Mouse (Mus musculus) hindbrain, embryonic 13.5 days (tissue): ENCODE data around the gene Slc7a5. TPM values are rescaled to one million over a fixed set of nuclear protein-coding genes. Genes with fewer than 3 reads are reported as not detected.

Source experiments
- ATAC-seq: fragments of 200-750 bp; cut with Nextera tagmentation; 2 replicates; pipeline ENCODE4 v1.8.0; 2017; ENCODE audit warnings: moderate TSS enrichment; ENCODE audit not compliant: low FRiP score
- H3K27ac ChIP-seq: fragments of 300-500 bp; sonication (generic); 2 replicates; pipeline ENCODE4 v1.5.1; 2015; ENCODE audit warnings: inconsistent platforms, mild to moderate bottlenecking, moderate library complexity
- H3K27me3 ChIP-seq: fragments of 300-500 bp; sonication (generic); 2 replicates; pipeline ENCODE4 v1.6.1; 2015; ENCODE audit warnings: mild to moderate bottlenecking, inconsistent platforms
- H3K36me3 ChIP-seq: fragments of 300-500 bp; sonication (generic); 2 replicates; pipeline ENCODE4 v1.6.1; 2015; ENCODE audit warnings: mild to moderate bottlenecking, inconsistent platforms
- H3K4me1 ChIP-seq: fragments of 300-500 bp; sonication (generic); replicated peaks from 2 replicates; pipeline ENCODE4 v1.6.1; 2015; ENCODE audit warnings: inconsistent platforms
- H3K4me2 ChIP-seq: fragments of 300-500 bp; sonication (generic); 2 replicates; pipeline ENCODE4 v1.6.1; 2015; ENCODE audit warnings: inconsistent platforms, mild to moderate bottlenecking, moderate library complexity
- H3K4me3 ChIP-seq: fragments of 300-500 bp; sonication (generic); 2 replicates; pipeline ENCODE4 v1.5.1; 2015; ENCODE audit warnings: mild to moderate bottlenecking, inconsistent platforms
- H3K9ac ChIP-seq: fragments of 300-500 bp; sonication (generic); 2 replicates; pipeline ENCODE4 v1.6.1; 2015; ENCODE audit warnings: mild to moderate bottlenecking, inconsistent platforms
- H3K9me3 ChIP-seq: fragments of 300-500 bp; sonication (generic); 2 replicates; pipeline ENCODE4 v1.6.1; 2016; ENCODE audit warnings: inconsistent platforms
- WGBS: fragments of 180-500 bp; shearing (Covaris S2); methylation state at CpG from one replicate; pipeline ENCODE4 v1.1.7; 2015; 5-methylcytosine and 5-hydroxymethylcytosine counted together
- polyA plus RNA-seq: library from polyadenylated mRNA; unstranded; fragments of >200 nt; fragmentation: Nextera tagmentation; extraction: Ambion mirVana; gene quantifications from 2 replicates; pipeline ENCODE4 v1.2.1, GENCODE M21; 2015

Gene Slc7a5
- polyA plus RNA-seq, 1 experiment from 2014 or later: 37.9 TPM

GRCm38 (mm10) chr8:121919158-121919557 is 11.7 kb upstream of the Slc7a5 start:
- no peak overlapping the region for H3K9ac ChIP-seq
- no peaks in the 10 kb centered on the region for H3K9me3 ChIP-seq
- ATAC-seq: no peak
- H3K4me2 ChIP-seq: no peak overlapping the region
- no peak overlapping the region for H3K4me3 ChIP-seq
- 68% methylated on average over 4 of the region's 4 CpGs for WGBS
- peaks cover 10% of the 10 kb centered on the region for H3K4me1 ChIP-seq
- 0 out of 2 replicates have a peak, but pooled peaks cover 4% of the 10 kb centered on the region for H3K27me3 ChIP-seq
- H3K27ac ChIP-seq: no peak overlapping the region
- H3K36me3 ChIP-seq: no peaks in the 10 kb centered on the region

DNA sequence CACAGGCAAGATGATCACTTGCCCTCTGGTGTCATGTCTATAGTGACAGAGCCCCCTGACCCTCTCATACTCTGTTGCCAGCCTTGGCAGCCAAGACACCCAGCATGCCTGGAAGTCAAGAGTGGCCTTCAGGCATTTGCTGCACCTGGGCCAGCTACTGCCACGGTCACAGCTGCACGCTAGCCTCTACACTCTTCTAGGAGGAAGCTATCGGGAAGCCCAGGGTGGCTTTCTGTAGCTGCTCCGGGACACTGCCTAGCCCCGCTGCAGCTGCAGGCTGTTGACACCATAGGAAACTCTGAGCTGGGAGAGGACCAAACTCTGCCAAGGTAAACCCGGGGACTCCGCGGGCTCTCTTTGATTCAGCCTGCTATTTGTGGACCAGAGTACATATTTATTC is 5.9 kb upstream of the Slc7a5 start:
- no peaks in the 10 kb centered on the region for H3K4me1 ChIP-seq
- no peak overlapping the region for H3K4me3 ChIP-seq
- no peak overlapping the region for H3K27ac ChIP-seq
- H3K9me3 ChIP-seq: no peaks in the 10 kb centered on the region
- ATAC-seq: no peak
- H3K27me3 ChIP-seq: peaks cover 13% of the 10 kb centered on the region
- H3K9ac ChIP-seq: no peak overlapping the region
- WGBS: 80% methylated on average over 8 of the region's 8 CpGs
- no peaks in the 10 kb centered on the region for H3K36me3 ChIP-seq
- H3K4me2 ChIP-seq: no peak overlapping the region

DNA sequence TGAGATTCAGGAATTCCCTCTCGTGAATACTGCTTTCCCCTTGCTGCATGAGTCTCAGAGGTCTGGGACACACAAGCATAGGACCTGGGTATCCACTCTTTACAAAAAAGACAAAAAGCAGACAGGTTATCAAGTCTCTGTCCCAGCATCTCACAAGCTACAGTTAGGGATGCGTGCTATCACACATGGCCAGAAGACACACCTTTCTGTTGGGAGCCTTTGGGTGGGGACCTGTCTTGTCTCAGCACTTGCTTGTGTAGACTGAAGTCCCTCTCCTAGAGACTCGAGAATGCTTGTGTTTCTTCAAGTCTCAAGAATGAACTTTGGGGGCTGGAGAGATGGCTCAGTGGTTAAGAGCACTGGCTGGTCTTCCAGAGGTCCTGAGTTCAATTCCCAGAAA is 5.3 kb upstream of the Slc7a5 start:
- H3K4me3 ChIP-seq: no peak overlapping the region
- no peaks in the 10 kb centered on the region for H3K36me3 ChIP-seq
- ATAC-seq: no peak
- 71% methylated on average over 3 of the region's 3 CpGs for WGBS
- peaks cover 4% of the 10 kb centered on the region for H3K4me1 ChIP-seq
- peaks cover 13% of the 10 kb centered on the region for H3K27me3 ChIP-seq
- no peak overlapping the region for H3K4me2 ChIP-seq
- H3K9me3 ChIP-seq: no peaks in the 10 kb centered on the region
- H3K27ac ChIP-seq: peak overlapping the region; percentile 44; the same call in 1 of the 2 replicates
- no peak overlapping the region for H3K9ac ChIP-seq

- H3K4me3 ChIP-seq: no peak overlapping the region
- no peak overlapping the region for H3K4me2 ChIP-seq
- peaks cover 13% of the 10 kb centered on the region for H3K27me3 ChIP-seq
- no peaks in the 10 kb centered on the region for H3K36me3 ChIP-seq
- peak overlapping the region; percentile 35; the same call in 1 of the 2 replicates for H3K27ac ChIP-seq
- WGBS: 69% methylated on average over 7 of the region's 7 CpGs
- ATAC-seq: no peak
- peaks cover 5% of the 10 kb centered on the region for H3K4me1 ChIP-seq
- H3K9ac ChIP-seq: peak overlapping the region; percentile 14; the same call in 1 of the 2 replicates
- no peaks in the 10 kb centered on the region for H3K9me3 ChIP-seq
Observed at GRCm38 (mm10) chr8:121911987-121912386, 4.5 kb upstream of the Slc7a5 start.

- ATAC-seq: no peak
- H3K27me3 ChIP-seq: peaks cover 13% of the 10 kb centered on the region
- H3K4me3 ChIP-seq: no peak overlapping the region
- no peaks in the 10 kb centered on the region for H3K36me3 ChIP-seq
- H3K9ac ChIP-seq: peak overlapping the region; percentile 14; the same call in 1 of the 2 replicates
- no peaks in the 10 kb centered on the region for H3K9me3 ChIP-seq
- 92% methylated on average over 6 of the region's 6 CpGs for WGBS
- no peak overlapping the region for H3K4me2 ChIP-seq
- peaks cover 9% of the 10 kb centered on the region for H3K4me1 ChIP-seq
- H3K27ac ChIP-seq: peak overlapping the region; percentile 35
Observed at GRCm38 (mm10) chr8:121911400-121911799, 3.9 kb upstream of the Slc7a5 start.

DNA sequence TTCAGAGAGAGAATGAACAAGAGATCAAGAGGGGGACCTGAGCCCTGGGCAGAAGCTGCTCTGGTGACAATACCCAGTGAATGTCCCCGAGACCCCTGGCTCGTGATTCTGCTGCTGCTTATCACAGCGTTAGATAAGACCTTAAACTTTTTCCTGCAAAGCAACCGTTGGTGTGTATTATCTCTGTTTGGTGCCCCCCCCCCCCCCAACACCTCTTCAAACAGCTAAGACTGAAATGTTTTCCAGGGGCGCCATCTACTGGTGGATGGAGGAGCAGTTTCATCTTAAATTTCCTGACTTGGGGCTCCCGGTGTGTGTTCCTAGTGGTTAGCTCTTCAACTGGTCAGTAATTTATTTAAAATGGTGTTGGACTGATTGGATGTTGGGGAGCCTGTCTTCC is 2.2 kb upstream of the Slc7a5 start:
- H3K4me3 ChIP-seq: no peak overlapping the region
- no peak overlapping the region for H3K27ac ChIP-seq
- H3K27me3 ChIP-seq: peaks cover 15% of the 10 kb centered on the region
- H3K36me3 ChIP-seq: no peaks in the 10 kb centered on the region
- H3K4me1 ChIP-seq: peaks cover 26% of the 10 kb centered on the region
- WGBS: 8% methylated on average over 6 of the region's 6 CpGs
- no peak overlapping the region for H3K4me2 ChIP-seq
- H3K9me3 ChIP-seq: no peaks in the 10 kb centered on the region
- no peak overlapping the region for H3K9ac ChIP-seq
- no peak for ATAC-seq

GRCm38 (mm10) chr8:121909148-121909541 is 1.7 kb upstream of the Slc7a5 start:
- H3K9me3 ChIP-seq: no peaks in the 10 kb centered on the region
- no peak overlapping the region for H3K27ac ChIP-seq
- no peak for ATAC-seq
- no peaks in the 10 kb centered on the region for H3K36me3 ChIP-seq
- H3K27me3 ChIP-seq: peaks cover 15% of the 10 kb centered on the region
- no peak overlapping the region for H3K4me3 ChIP-seq
- no peak overlapping the region for H3K4me2 ChIP-seq
- 73% methylated on average over 8 of the region's 8 CpGs for WGBS
- H3K9ac ChIP-seq: no peak overlapping the region
- peaks cover 32% of the 10 kb centered on the region for H3K4me1 ChIP-seq

- WGBS: 63% methylated on average over 8 of the region's 8 CpGs
- H3K9me3 ChIP-seq: no peaks in the 10 kb centered on the region
- H3K4me2 ChIP-seq: peak overlapping the region; percentile 98; the same call in 1 of the 2 replicates
- H3K9ac ChIP-seq: peak overlapping the region; percentile 82; the same call in 1 of the 2 replicates
- no peak overlapping the region; the same call in 1 of the 2 replicates for H3K27ac ChIP-seq
- H3K36me3 ChIP-seq: no peaks in the 10 kb centered on the region
- no peak for ATAC-seq
- H3K27me3 ChIP-seq: peaks cover 15% of the 10 kb centered on the region
- peaks cover 36% of the 10 kb centered on the region for H3K4me1 ChIP-seq
- peak overlapping the region; percentile 76; the same call in 1 of the 2 replicates for H3K4me3 ChIP-seq
Observed at GRCm38 (mm10) chr8:121908378-121909147, 1.1 kb upstream of the Slc7a5 start.

DNA sequence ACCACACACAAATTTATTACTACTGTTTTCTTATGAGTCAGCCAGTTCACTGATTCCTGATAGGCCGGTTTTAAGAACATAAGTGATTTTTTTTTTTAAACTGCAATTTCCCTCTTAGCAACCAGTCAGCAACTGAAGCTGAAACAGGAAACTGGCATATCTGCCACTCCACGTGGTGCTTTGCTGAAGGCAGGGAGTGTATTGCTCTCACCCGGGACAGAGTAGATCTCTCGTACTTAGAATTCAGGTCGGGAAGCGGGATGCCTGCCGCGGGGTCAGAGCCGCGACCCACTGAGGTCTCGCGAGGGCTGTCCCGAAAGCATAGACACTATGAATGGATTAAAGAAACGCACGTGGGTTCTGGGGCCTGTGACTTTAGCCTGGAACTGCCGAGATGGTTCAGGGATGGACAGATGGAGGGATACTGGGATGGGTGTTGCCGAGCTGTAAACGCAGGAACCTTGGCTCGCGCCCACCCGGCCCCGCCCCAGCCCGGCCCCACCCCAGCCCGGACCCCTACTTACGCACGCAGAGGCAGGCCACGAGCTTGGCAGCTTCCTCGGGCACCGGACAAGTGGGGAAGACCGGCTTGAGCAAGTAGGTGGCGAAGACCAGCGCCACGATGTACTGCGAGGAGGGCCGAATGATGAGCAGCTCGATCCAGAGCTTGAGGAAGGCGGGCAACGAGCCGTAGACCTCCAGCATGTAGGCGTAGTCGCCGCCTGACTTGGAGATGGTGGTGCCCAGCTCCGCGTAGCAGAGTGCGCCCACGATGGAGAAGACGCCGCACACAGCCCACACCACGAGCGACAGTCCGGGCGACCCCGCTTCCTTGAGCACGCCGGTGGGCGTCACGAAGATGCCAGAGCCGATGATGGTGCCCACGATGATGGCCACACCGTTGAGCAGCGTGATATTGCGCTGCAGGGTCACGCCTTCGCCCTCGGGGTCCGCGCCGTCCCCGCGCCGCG is 667 bp downstream of the Slc7a5 start:
- peak overlapping the region; percentile 82 for H3K9ac ChIP-seq
- peaks cover 15% of the 10 kb centered on the region for H3K27me3 ChIP-seq
- H3K4me3 ChIP-seq: peak overlapping the region; percentile 76
- H3K9me3 ChIP-seq: no peaks in the 10 kb centered on the region
- H3K36me3 ChIP-seq: no peaks in the 10 kb centered on the region
- peak overlapping the region; percentile 98 for H3K4me2 ChIP-seq
- peak; percentile 70 for ATAC-seq
- peak overlapping the region; percentile 73 for H3K27ac ChIP-seq
- WGBS: under 1% methylated on average over 72 of the region's 72 CpGs
- peaks cover 41% of the 10 kb centered on the region for H3K4me1 ChIP-seq

DNA sequence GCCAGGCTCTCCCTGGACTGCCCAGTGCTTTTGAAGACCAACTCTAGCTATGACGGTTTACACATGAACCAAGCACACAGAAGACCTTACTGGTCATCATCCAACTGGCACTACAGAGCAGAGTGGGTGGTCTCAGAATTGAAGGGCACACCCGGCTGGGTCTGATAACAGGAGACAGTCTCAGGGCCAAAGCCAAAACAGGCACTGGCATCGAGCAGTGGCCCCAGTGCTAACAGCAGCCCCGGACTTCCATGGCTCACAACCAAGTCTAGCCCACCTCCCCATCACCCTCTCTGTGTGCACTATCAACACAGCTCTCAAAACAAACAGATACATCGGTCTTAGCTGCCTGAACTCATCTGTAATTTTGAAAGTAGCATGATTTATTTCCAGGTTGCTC is 1.6 kb downstream of the Slc7a5 start:
- Histone ChIP-seq H3K9me3 (no peaks in the 10 kb centered on the region), H3K4me1 (peaks cover 46% of the 10 kb centered on the region), H3K4me2 (peak overlapping the region; percentile 98), H3K27me3 (peaks cover 15% of the 10 kb centered on the region), H3K36me3 (no peaks in the 10 kb centered on the region), H3K27ac (no peak overlapping the region; the same call in 1 of the 2 replicates), H3K9ac (peak overlapping the region; percentile 82), H3K4me3 (peak overlapping the region; percentile 76)
- no peak for ATAC-seq
- WGBS: 44% methylated on average over 5 of the region's 5 CpGs

DNA sequence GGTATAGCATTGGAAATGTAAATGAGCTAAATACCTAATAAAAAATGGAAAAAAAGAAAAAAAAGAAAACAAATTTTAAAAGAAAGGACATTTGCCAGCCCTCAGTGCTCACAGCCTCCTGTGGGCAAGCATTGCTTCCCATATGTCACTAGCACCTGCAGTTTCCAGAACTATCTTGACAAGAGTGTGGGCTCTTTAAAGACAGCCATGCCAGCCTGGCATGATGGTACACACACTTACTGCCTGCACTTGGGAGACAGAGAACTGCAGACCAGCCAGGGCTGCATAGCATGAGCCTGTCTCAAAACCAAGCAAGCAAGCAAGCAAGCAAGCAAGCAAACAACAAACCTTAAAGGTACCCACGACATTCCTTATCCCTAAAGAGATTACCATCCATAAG is 2.1 kb downstream of the Slc7a5 start:
- peak overlapping the region; percentile 76 for H3K4me3 ChIP-seq
- no peak overlapping the region for H3K27ac ChIP-seq
- H3K36me3 ChIP-seq: no peaks in the 10 kb centered on the region
- 83% methylated on average over 1 of the region's 1 CpGs for WGBS
- peak overlapping the region; percentile 82 for H3K9ac ChIP-seq
- no peaks in the 10 kb centered on the region for H3K9me3 ChIP-seq
- ATAC-seq: no peak
- H3K27me3 ChIP-seq: peaks cover 15% of the 10 kb centered on the region
- H3K4me1 ChIP-seq: peaks cover 46% of the 10 kb centered on the region
- peak overlapping the region; percentile 98 for H3K4me2 ChIP-seq

DNA sequence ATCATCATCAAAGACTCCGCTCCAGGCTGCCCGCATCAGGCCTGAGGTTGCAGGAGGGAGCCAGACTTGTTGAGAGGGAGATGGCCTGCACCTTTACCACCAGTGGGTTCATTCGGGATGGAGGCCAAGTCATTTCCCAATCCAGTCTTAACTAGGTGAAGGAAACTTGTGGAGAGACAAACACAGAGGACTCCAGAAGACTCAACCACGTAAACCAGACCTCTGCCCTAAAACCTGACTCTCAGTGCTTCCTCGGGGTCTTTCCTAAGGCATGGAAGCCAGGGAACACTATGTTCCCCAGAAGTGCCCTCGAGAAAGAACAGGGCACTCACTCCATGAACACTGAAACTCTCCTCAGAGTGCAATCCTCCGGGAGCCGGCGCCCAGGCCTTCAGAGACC is 2.5 kb downstream of the Slc7a5 start:
- no peak overlapping the region for H3K27ac ChIP-seq
- peaks cover 46% of the 10 kb centered on the region for H3K4me1 ChIP-seq
- no peaks in the 10 kb centered on the region for H3K9me3 ChIP-seq
- 88% methylated on average over 9 of the region's 9 CpGs for WGBS
- peaks cover 15% of the 10 kb centered on the region for H3K27me3 ChIP-seq
- H3K9ac ChIP-seq: peak overlapping the region; percentile 82
- peak overlapping the region; percentile 76 for H3K4me3 ChIP-seq
- H3K4me2 ChIP-seq: peak overlapping the region; percentile 98
- no peaks in the 10 kb centered on the region for H3K36me3 ChIP-seq
- no peak for ATAC-seq
